In the genomic region with DNA sequence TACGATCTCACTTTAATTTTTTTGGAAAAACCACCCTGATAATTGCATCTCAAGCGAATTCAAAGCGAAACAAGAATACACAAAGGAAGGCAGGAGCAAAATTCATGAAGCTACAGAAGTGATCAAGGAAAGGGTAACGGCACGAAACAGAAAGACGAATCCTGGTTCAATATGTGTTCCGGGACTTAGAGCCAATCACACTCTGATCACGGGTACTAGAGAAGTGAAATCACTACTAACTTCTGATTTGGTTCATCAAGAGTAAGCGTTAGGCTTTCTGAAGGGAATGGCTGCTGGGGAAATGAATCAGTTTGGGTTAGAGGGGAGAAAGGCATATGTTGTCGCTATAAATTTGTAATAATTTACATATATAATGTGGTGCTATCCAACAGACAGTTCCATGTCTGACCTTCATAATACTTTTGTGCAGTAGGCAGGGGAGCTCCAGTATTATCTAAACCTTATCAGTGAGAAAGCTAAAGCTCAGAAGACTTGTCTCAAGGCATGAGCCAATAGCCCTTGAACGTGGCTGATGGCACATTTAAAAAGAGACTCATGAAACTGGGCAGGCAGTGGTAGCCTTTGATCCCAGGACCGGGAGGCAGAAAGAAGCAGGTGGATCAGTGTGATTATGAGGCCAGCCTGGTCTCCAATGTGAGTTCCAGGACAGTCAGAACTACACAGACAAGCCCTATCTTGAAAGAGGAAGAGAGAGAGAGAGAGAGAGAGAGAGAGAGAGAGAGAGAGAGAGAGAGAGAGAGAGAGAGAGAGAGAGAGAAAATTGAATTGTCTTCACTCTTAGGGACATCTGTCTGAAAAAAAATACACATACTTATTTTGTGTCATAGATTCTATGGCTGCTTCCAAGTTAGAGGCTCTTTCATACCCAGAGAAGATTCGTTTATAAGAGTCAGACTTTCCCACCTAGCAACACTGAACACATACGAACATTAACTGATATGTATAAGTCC, we compare ENCODE assay signal across 14 mouse cellular contexts. TPM values are rescaled to one million over a fixed set of nuclear protein-coding genes. Genes with fewer than 3 reads are reported as not detected.
DNase-seq lines count a peak whose midpoint lies in the region; ATAC-seq lines count a peak whose summit lies in the region.
"Had no signal": no experiment of that assay in that cellular context is flagged by ENCODE, and none has a peak within 500 bp of the region (broad histone marks: within the 10 kb centered on the region; RNA-seq: fewer than 3 reads in every experiment).

No protein-coding gene starts in this region.

- H3K27me3 ChIP-seq in embryonic facial prominence, embryonic 10.5 days (replicated peaks; ENCODE audit: low read depth, poor library complexity, severe bottlenecking), result no peaks in the 10 kb centered on the region
- H3K27me3 ChIP-seq in liver, embryonic 13.5 days, result no peaks in the 10 kb centered on the region
- H3K27me3 ChIP-seq in forebrain, embryonic 12.5 days, result no peaks in the 10 kb centered on the region
- H3K27me3 ChIP-seq: forebrain, embryonic 13.5 days; hindbrain, embryonic 13.5 days; limb, embryonic 15.5 days; neural tube, embryonic 12.5 days; Patski had no signal

- no peak overlapping the region for H3K4me3 ChIP-seq in embryonic facial prominence, embryonic 10.5 days
- H3K4me3 ChIP-seq in liver, embryonic 13.5 days (replicated peaks), result peak overlapping the region; percentile 40
- H3K4me3 ChIP-seq in forebrain, embryonic 12.5 days (replicated peaks), result no peak overlapping the region
- H3K4me3 ChIP-seq: forebrain, embryonic 13.5 days; hindbrain, embryonic 13.5 days; limb, embryonic 15.5 days; neural tube, embryonic 12.5 days had no signal

- WGBS in embryonic facial prominence, embryonic 10.5 days, result 92% methylated on average over 14 of the region's 14 CpGs
- WGBS in liver, embryonic 13.5 days (ENCODE audit: insufficient replicate concordance), result 48% methylated on average over 14 of the region's 14 CpGs
- WGBS in forebrain, embryonic 12.5 days, result 93% methylated on average over 14 of the region's 14 CpGs

- peak overlapping the region; percentile 69 for H3K4me2 ChIP-seq in liver, embryonic 13.5 days
- no peak overlapping the region for H3K4me2 ChIP-seq in forebrain, embryonic 12.5 days
- H3K4me2 ChIP-seq: forebrain, embryonic 13.5 days; hindbrain, embryonic 13.5 days; limb, embryonic 15.5 days; neural tube, embryonic 12.5 days had no signal

- H3K4me1 ChIP-seq in embryonic facial prominence, embryonic 10.5 days, result 0 out of 2 replicates have a peak, but pooled peaks cover 2% of the 10 kb centered on the region
- H3K4me1 ChIP-seq in liver, embryonic 13.5 days (replicated peaks), result peaks cover 65% of the 10 kb centered on the region
- no peaks in the 10 kb centered on the region for H3K4me1 ChIP-seq in forebrain, embryonic 12.5 days
- H3K4me1 ChIP-seq: forebrain, embryonic 13.5 days had no signal

- peak; percentile 27 to 31 for DNase-seq in spleen, postnatal 10 days (ENCODE audit: low spot score in 2 of 2)
- no peak for DNase-seq in spleen, adult 18-20 months
- no peak for DNase-seq in embryonic facial prominence, embryonic 10.5 days (ENCODE audit: low spot score)
- peak; percentile 61 for DNase-seq in liver, embryonic 13.5 days
- DNase-seq in adrenal gland, adult (ENCODE audit: inconsistent age in 2 of 2, low spot score in 1 of 2), result no peak
- no peak for DNase-seq in retina, postnatal 1 day
- DNase-seq: cerebellum, postnatal 10 days; thymus, adult 2 months had no signal

- ATAC-seq in liver, embryonic 13.5 days (ENCODE audit: low read depth), result peak; percentile 57
- no peak for ATAC-seq in forebrain, embryonic 12.5 days (ENCODE audit: low FRiP score)
- ATAC-seq: forebrain, embryonic 13.5 days; Patski had no signal

- H3K27ac ChIP-seq in embryonic facial prominence, embryonic 10.5 days (replicated peaks), result 0 out of 2 replicates have a peak overlapping the region, but pooled peaks have one; percentile 15
- peak overlapping the region; percentile 94 for H3K27ac ChIP-seq in liver, embryonic 13.5 days
- no peak overlapping the region for H3K27ac ChIP-seq in forebrain, embryonic 12.5 days
- H3K27ac ChIP-seq: forebrain, embryonic 13.5 days; hindbrain, embryonic 13.5 days; limb, embryonic 15.5 days; neural tube, embryonic 12.5 days had no signal

- H3K36me3 ChIP-seq in embryonic facial prominence, embryonic 10.5 days (replicated peaks), result peaks cover 71% of the 10 kb centered on the region
- peaks cover 4% of the 10 kb centered on the region; the same call in 1 of the 2 replicates for H3K36me3 ChIP-seq in liver, embryonic 13.5 days
- H3K36me3 ChIP-seq in forebrain, embryonic 12.5 days (replicated peaks), result peaks cover 32% of the 10 kb centered on the region

- H3K9me3 ChIP-seq in embryonic facial prominence, embryonic 10.5 days, result no peaks in the 10 kb centered on the region
- H3K9me3 ChIP-seq in liver, embryonic 13.5 days (replicated peaks), result no peaks in the 10 kb centered on the region
- H3K9me3 ChIP-seq in forebrain, embryonic 12.5 days, result no peaks in the 10 kb centered on the region
- H3K9me3 ChIP-seq: forebrain, embryonic 13.5 days; hindbrain, embryonic 13.5 days; limb, embryonic 15.5 days; neural tube, embryonic 12.5 days had no signal

- H3K9ac ChIP-seq in liver, embryonic 13.5 days, result peak overlapping the region; percentile 62
- H3K9ac ChIP-seq in forebrain, embryonic 12.5 days, result no peak overlapping the region
- H3K9ac ChIP-seq: forebrain, embryonic 13.5 days; hindbrain, embryonic 13.5 days; limb, embryonic 15.5 days; neural tube, embryonic 12.5 days had no signal

RNA-seq across cellular contexts. Expression of a gene that starts 34.0 kb away (rescaled TPM):
- polyA plus RNA-seq in embryonic facial prominence, embryonic 10.5 days (2016; fragmentation: Nextera tagmentation; extraction: Ambion mirVana), result 16.5 and 17.6 TPM in 2 replicates
- 2.1 and 2.5 TPM in 2 replicates for polyA plus RNA-seq in liver, embryonic 13.5 days (2015; fragmentation: Nextera tagmentation; extraction: Ambion mirVana)
- polyA plus RNA-seq in forebrain, embryonic 12.5 days (2016; fragmentation: Nextera tagmentation; extraction: Ambion mirVana), result 21.6 and 23.2 TPM in 2 replicates

Comparison
In these comparisons a context has a peak if more than half of its experiments do, and no peak if none do; other contexts are left out.
1. DNase-seq: peak in spleen, postnatal 10 days (2 of 2) and liver, embryonic 13.5 days (single experiment); none in spleen, adult 18-20 months (0 of 2), embryonic facial prominence, embryonic 10.5 days (single experiment), adrenal gland, adult (0 of 2) and retina, postnatal 1 day (single experiment).